Mouse (Mus musculus) testis, adult 2 months (tissue): ENCODE data around the gene Ldhal6b. TPM values are rescaled to one million over a fixed set of nuclear protein-coding genes. Genes with fewer than 3 reads are reported as not detected.

Source experiments
- H3K27ac ChIP-seq: fragments of 200-500 bp; 2 replicates; pipeline ENCODE4 v1.5.1; 2012; ENCODE audit warnings: low read depth, low read length; ENCODE audit not compliant: control insufficient read depth, insufficient read depth
- H3K27me3 ChIP-seq: fragments of 200-500 bp; 2 replicates; pipeline ENCODE4 v1.6.1; 2012; ENCODE audit warnings: mild to moderate bottlenecking, low read length, moderate library complexity; ENCODE audit not compliant: control insufficient read depth, insufficient read depth
- H3K36me3 ChIP-seq: fragments of 200-500 bp; 2 replicates; pipeline ENCODE4 v1.6.1; 2012; ENCODE audit warnings: mild to moderate bottlenecking, low read length; ENCODE audit not compliant: control insufficient read depth, insufficient read depth
- H3K4me1 ChIP-seq: fragments of 200-500 bp; 2 replicates; pipeline ENCODE4 v1.6.1; 2012; ENCODE audit warnings: low read length; ENCODE audit not compliant: control insufficient read depth, insufficient read depth
- H3K4me3 ChIP-seq: fragments of 200-500 bp; 2 replicates; pipeline ENCODE4 v1.5.1; 2012; ENCODE audit warnings: low read depth, mild to moderate bottlenecking, low read length, moderate library complexity, mixed read lengths; ENCODE audit not compliant: control insufficient read depth
- CTCF ChIP-seq: fragments of 200-500 bp; IDR thresholded peaks from 2 replicates; pipeline ENCODE4 v1.5.1; 2012; ENCODE audit warnings: low read depth, mild to moderate bottlenecking, inconsistent platforms, low read length, moderate library complexity; ENCODE audit not compliant: control insufficient read depth, insufficient read depth, insufficient replicate concordance
- POLR2A ChIP-seq: fragments of 200-500 bp; IDR thresholded peaks from 2 replicates; pipeline ENCODE4 v1.6.1; 2012; ENCODE audit warnings: low read depth, mild to moderate bottlenecking, inconsistent platforms, low read length, moderate library complexity; ENCODE audit not compliant: control insufficient read depth
- polyA plus RNA-seq: library from polyadenylated mRNA; depleted of rRNA; stranded (reverse); fragments of >200 nt; gene quantifications from 2 replicates; pipeline ENCODE4 v1.2.3, GENCODE M21; 2012; rRNA removed

Gene Ldhal6b
- polyA plus RNA-seq, 1 experiment = 766 TPM

DNA sequence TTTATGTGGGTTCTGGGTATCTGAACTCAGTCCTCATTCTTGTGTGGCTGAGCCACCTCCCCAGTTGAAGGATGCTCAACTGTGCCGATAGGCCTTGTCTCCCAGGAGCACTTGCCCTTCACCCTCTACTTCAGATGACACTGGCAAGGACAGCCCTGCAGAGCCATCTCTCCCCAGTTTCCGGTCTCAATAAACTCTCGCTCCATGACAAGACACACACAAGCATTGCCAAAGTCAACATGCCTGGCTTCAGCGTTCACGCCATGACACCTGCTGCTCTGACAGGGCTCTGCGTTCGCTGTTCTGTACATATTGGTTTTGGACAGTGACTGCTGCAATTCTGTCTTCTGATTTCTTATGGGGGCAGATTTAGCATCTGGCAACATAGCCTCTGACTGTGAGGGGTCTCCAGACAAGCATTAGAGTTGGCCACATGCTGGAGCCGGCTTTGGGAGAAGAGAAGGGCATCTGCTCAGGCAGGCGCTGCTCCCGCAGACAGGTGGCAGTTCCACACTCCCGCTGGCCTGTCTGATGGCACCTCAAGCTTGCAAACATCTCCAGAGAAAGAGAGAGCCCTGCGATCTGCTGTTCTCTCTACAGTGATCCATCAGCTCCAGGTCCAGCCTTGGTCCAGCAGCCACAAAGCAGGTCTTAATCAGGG, 31.6 kb downstream of the Ldhal6b start:
- Histone ChIP-seq H3K36me3 (no peaks in the 10 kb centered on the region), H3K27me3 (no peaks in the 10 kb centered on the region), H3K4me3 (no peak overlapping the region), H3K4me1 (no peaks in the 10 kb centered on the region), H3K27ac (no peak overlapping the region)
- TF ChIP-seq CTCF = no peak
- no peak for TF ChIP-seq POLR2A

DNA sequence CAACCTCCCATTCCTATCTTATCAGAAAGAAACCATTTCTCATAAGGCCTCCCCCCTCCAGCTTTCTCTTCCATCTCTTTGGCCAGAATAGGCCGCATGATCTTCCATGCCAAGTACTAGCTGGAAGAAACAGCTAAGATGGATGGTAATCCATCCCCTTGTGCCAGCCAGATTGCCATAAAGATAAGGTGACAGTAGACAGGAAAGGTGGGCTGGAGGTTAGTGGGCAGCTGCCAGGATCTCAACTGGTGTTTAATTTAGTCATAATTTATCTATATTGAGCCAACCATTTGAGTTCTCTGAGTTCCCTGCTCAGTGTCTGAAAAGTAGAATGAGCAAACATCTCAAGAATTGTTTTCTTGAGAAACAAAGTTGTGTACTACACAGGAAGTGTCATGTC, 32.9 kb downstream of the Ldhal6b start:
- TF ChIP-seq POLR2A = no peak
- no peak for TF ChIP-seq CTCF
- Histone ChIP-seq H3K36me3 (no peaks in the 10 kb centered on the region), H3K4me3 (no peak overlapping the region), H3K27me3 (no peaks in the 10 kb centered on the region), H3K4me1 (no peaks in the 10 kb centered on the region), H3K27ac (no peak overlapping the region)

GRCm38 (mm10) chr17:5377930-5378310, 40.6 kb downstream of the Ldhal6b start:
- TF ChIP-seq CTCF = no peak
- no peak for TF ChIP-seq POLR2A
- no peaks in the 10 kb centered on the region for H3K36me3 ChIP-seq
- H3K4me3 ChIP-seq = no peak overlapping the region
- no peak overlapping the region for H3K27ac ChIP-seq
- H3K4me1 ChIP-seq = peaks cover 7% of the 10 kb centered on the region
- H3K27me3 ChIP-seq = no peaks in the 10 kb centered on the region

- no peak overlapping the region for H3K4me3 ChIP-seq
- TF ChIP-seq POLR2A = no peak
- no peak for TF ChIP-seq CTCF
- no peak overlapping the region for H3K27ac ChIP-seq
- no peaks in the 10 kb centered on the region for H3K36me3 ChIP-seq
- no peaks in the 10 kb centered on the region for H3K27me3 ChIP-seq
- H3K4me1 ChIP-seq = peaks cover 7% of the 10 kb centered on the region
Observed at GRCm38 (mm10) chr17:5377151-5377929, 41.2 kb downstream of the Ldhal6b start.

- Histone ChIP-seq H3K36me3 (no peaks in the 10 kb centered on the region), H3K4me1 (peaks cover 4% of the 10 kb centered on the region), H3K4me3 (no peak overlapping the region), H3K27me3 (no peaks in the 10 kb centered on the region), H3K27ac (no peak overlapping the region)
- TF ChIP-seq POLR2A (no peak), CTCF (no peak)
Observed at GRCm38 (mm10) chr17:5372951-5373350, 45.6 kb downstream of the Ldhal6b start.

DNA sequence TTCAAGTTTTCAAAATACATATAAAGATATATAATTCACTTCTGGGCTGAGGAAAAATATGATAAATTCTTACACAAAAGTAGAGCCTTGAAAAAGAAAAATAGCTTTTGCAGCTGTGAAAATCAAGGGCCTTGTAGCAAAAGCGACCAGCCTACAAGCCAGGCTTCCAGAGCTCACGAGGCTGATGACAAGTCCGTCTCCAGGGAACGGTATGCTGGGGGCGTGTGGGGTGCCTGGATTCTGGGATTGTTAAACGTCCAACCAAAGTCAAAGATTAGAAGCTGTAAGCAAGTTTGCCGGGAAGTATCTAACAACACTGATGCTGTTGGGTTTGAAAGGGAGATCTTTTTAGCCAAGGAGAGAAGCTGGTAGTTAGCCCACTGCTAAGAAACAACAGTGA, 47.0 kb downstream of the Ldhal6b start:
- H3K27me3 ChIP-seq = no peaks in the 10 kb centered on the region
- H3K36me3 ChIP-seq = no peaks in the 10 kb centered on the region
- TF ChIP-seq POLR2A = no peak
- no peak for TF ChIP-seq CTCF
- H3K4me1 ChIP-seq = no peaks in the 10 kb centered on the region
- H3K4me3 ChIP-seq = no peak overlapping the region
- H3K27ac ChIP-seq = no peak overlapping the region

GRCm38 (mm10) chr17:5371032-5371431, 47.5 kb downstream of the Ldhal6b start:
- H3K27ac ChIP-seq = no peak overlapping the region
- H3K4me1 ChIP-seq = no peaks in the 10 kb centered on the region
- TF ChIP-seq CTCF (no peak), POLR2A (no peak)
- no peaks in the 10 kb centered on the region for H3K36me3 ChIP-seq
- H3K4me3 ChIP-seq = no peak overlapping the region
- H3K27me3 ChIP-seq = no peaks in the 10 kb centered on the region

Other genes with a start within 250 kb of the Ldhal6b start
- gene Tmem242, start 21.5 kb upstream of the Ldhal6b start, polyA plus RNA-seq = 12.1 and 13.4 TPM in 2 replicates
- 3.3 and 3.9 TPM in 2 replicates for gene Zdhhc14, start 73.8 kb upstream of the Ldhal6b start, polyA plus RNA-seq